Mouse (Mus musculus) gastrocnemius, postnatal 10 days (tissue): Measurements from ENCODE around the gene Tom1l2. TPM values are rescaled to one million over a fixed set of nuclear protein-coding genes. Genes with fewer than 3 reads are reported as not detected.

ENCODE experiments used
- DNase-seq: peaks from one replicate; pipeline ENCODE4 v3.0.0; 2021; ENCODE audit warnings: mixed read lengths
- total RNA-seq, 2 experiments: library from RNA; stranded (reverse); gene quantifications; 2 replicates each; pipeline ENCODE4 v1.2.3; 2021

Tom1l2 gene
- total RNA-seq, 2 experiments from 2014 or later, result 38.6 to 45.1 TPM

- no peak for DNase-seq
Measured at GRCm38 (mm10) chr11:60230512-60230911, 122.2 kb downstream of the Tom1l2 start.

- DNase-seq, result no peak
Measured at GRCm38 (mm10) chr11:60229821-60230220, 122.9 kb downstream of the Tom1l2 start.

- no peak for DNase-seq
Measured at GRCm38 (mm10) chr11:60228525-60228924, 124.2 kb downstream of the Tom1l2 start.

GRCm38 (mm10) chr11:60225874-60226273 is 126.8 kb downstream of the Tom1l2 start:
- DNase-seq, result no peak

- no peak for DNase-seq
Measured at GRCm38 (mm10) chr11:60224676-60225075, 128.0 kb downstream of the Tom1l2 start.

- peak; percentile 84 for DNase-seq
Measured at GRCm38 (mm10) chr11:60222469-60223236, 130.1 kb downstream of the Tom1l2 start, which contains the start of gene Srebf1. TSS of gene Srebf1 (minus strand) at chr11:60222581.

- no peak for DNase-seq
Measured at GRCm38 (mm10) chr11:60222085-60222468, 130.6 kb downstream of the Tom1l2 start.

GRCm38 (mm10) chr11:60221425-60221824 is 131.3 kb downstream of the Tom1l2 start:
- no peak for DNase-seq

- DNase-seq, result peak; percentile 93
Measured at GRCm38 (mm10) chr11:60220291-60220804, 132.4 kb downstream of the Tom1l2 start.

GRCm38 (mm10) chr11:60219609-60220008 is 133.1 kb downstream of the Tom1l2 start:
- DNase-seq, result no peak

- no peak for DNase-seq
Measured at GRCm38 (mm10) chr11:60217467-60217866, 135.2 kb downstream of the Tom1l2 start.

- no peak for DNase-seq
Measured at GRCm38 (mm10) chr11:60216671-60217070, 136.0 kb downstream of the Tom1l2 start.

GRCm38 (mm10) chr11:60213266-60213665 is 139.4 kb downstream of the Tom1l2 start:
- DNase-seq, result no peak

GRCm38 (mm10) chr11:60211761-60212160 is 140.9 kb downstream of the Tom1l2 start:
- DNase-seq, result no peak

- DNase-seq, result no peak
Measured at GRCm38 (mm10) chr11:60211152-60211551, 141.6 kb downstream of the Tom1l2 start.

- peak; percentile 93 for DNase-seq
Measured at GRCm38 (mm10) chr11:60210305-60210724, 142.4 kb downstream of the Tom1l2 start.

GRCm38 (mm10) chr11:60209933-60210249 is 142.8 kb downstream of the Tom1l2 start:
- no peak for DNase-seq

GRCm38 (mm10) chr11:60209217-60209932 is 143.3 kb downstream of the Tom1l2 start:
- peak; percentile 73 for DNase-seq

- DNase-seq, result no peak
Measured at GRCm38 (mm10) chr11:60208712-60209111, 144.0 kb downstream of the Tom1l2 start.

GRCm38 (mm10) chr11:60208201-60208600 is 144.5 kb downstream of the Tom1l2 start:
- no peak for DNase-seq

- no peak for DNase-seq
Measured at GRCm38 (mm10) chr11:60206207-60206606, 146.5 kb downstream of the Tom1l2 start.

- DNase-seq, result no peak
Measured at GRCm38 (mm10) chr11:60205026-60205425, 147.7 kb downstream of the Tom1l2 start.
